Mouse (Mus musculus) C2C12 (cell line): ENCODE measurements around the gene Lcmt1.

ENCODE experiments used
- CEBPB ChIP-seq: IDR thresholded peaks from one replicate; pipeline ENCODE4 v1.6.1; 2011; ENCODE audit warnings: low read depth, mild to moderate bottlenecking, control low read depth, moderate library complexity
- CTCF ChIP-seq: IDR thresholded peaks from one replicate; pipeline ENCODE4 v1.5.1; 2011; ENCODE audit not compliant: control insufficient read depth, insufficient read depth, insufficient read length
- MAX ChIP-seq: IDR thresholded peaks from one replicate; pipeline ENCODE4 v1.6.1; 2011; ENCODE audit warnings: mild to moderate bottlenecking, control low read depth
- MYOD1 ChIP-seq: IDR thresholded peaks from one replicate; pipeline ENCODE4 v1.6.1; 2011; ENCODE audit warnings: low read depth; ENCODE audit not compliant: control insufficient read depth, insufficient read length
- MYOG ChIP-seq: IDR thresholded peaks from one replicate; pipeline ENCODE4 v1.6.1; 2011; ENCODE audit not compliant: control insufficient read depth, insufficient read length; ENCODE audit errors: extremely low read depth

GRCm38 (mm10) chr7:123455088-123455487, 85.5 kb downstream of the Lcmt1 start:
- TF ChIP-seq MYOG (no peak), CTCF (no peak), MAX (no peak), CEBPB (peak; percentile 89), MYOD1 (no peak)
